Mouse (Mus musculus) embryonic facial prominence, embryonic 13.5 days (tissue): Measurements from ENCODE around the gene Prkcb. TPM values are rescaled to one million over a fixed set of nuclear protein-coding genes. Genes with fewer than 3 reads are reported as not detected.

ENCODE experiments used
- ATAC-seq: fragments of 200-750 bp; cut with Nextera tagmentation; 2 replicates; pipeline ENCODE4 v1.8.0; 2017; ENCODE audit warnings: low read depth; ENCODE audit not compliant: insufficient number of reproducible peaks, insufficient read depth, low FRiP score, low TSS enrichment
- H3K27ac ChIP-seq: fragments of 300-500 bp; sonication (generic); 2 replicates; pipeline ENCODE4 v1.5.1; 2015; ENCODE audit warnings: moderate library complexity, mild to moderate bottlenecking, inconsistent platforms
- H3K27me3 ChIP-seq: fragments of 300-500 bp; sonication (generic); 2 replicates; pipeline ENCODE4 v1.6.1; 2015; ENCODE audit warnings: mild to moderate bottlenecking, inconsistent platforms
- H3K36me3 ChIP-seq: fragments of 300-500 bp; sonication (generic); 2 replicates; pipeline ENCODE4 v1.6.1; 2015; ENCODE audit warnings: mild to moderate bottlenecking, inconsistent platforms
- H3K4me1 ChIP-seq: fragments of 300-500 bp; sonication (generic); 2 replicates; pipeline ENCODE4 v1.6.1; 2015; ENCODE audit warnings: inconsistent platforms
- H3K4me2 ChIP-seq: fragments of 300-500 bp; sonication (generic); 2 replicates; pipeline ENCODE4 v1.6.1; 2015; ENCODE audit warnings: moderate library complexity, mild to moderate bottlenecking, inconsistent platforms
- H3K4me3 ChIP-seq: fragments of 300-500 bp; sonication (generic); 2 replicates; pipeline ENCODE4 v1.5.1; 2015; ENCODE audit warnings: mild to moderate bottlenecking, inconsistent platforms
- H3K9ac ChIP-seq: fragments of 300-500 bp; sonication (generic); 2 replicates; pipeline ENCODE4 v1.6.1; 2015; ENCODE audit warnings: mild to moderate bottlenecking, inconsistent platforms
- H3K9me3 ChIP-seq: fragments of 300-500 bp; sonication (generic); 2 replicates; pipeline ENCODE4 v1.6.1; 2016; ENCODE audit warnings: inconsistent platforms
- WGBS: fragments of 180-500 bp; shearing (Covaris S2); methylation state at CpG from one replicate; pipeline ENCODE4 v1.1.7; 2015; ENCODE audit warnings: mixed read lengths; 5-methylcytosine and 5-hydroxymethylcytosine counted together
- polyA plus RNA-seq: library from polyadenylated mRNA; unstranded; fragments of >200 nt; fragmentation: Nextera tagmentation; extraction: Ambion mirVana; gene quantifications from 2 replicates; pipeline ENCODE4 v1.2.1, GENCODE M21; 2015

Prkcb gene
- polyA plus RNA-seq, 1 experiment from 2014 or later: 5.9 TPM

- H3K9me3 ChIP-seq: no peaks in the 10 kb centered on the region
- H3K27ac ChIP-seq: no peak overlapping the region
- WGBS: 60% methylated on average over 9 of the region's 9 CpGs
- ATAC-seq: no peak
- H3K27me3 ChIP-seq: no peaks in the 10 kb centered on the region
- H3K36me3 ChIP-seq: no peaks in the 10 kb centered on the region
- H3K4me3 ChIP-seq: no peak overlapping the region
- peaks cover 19% of the 10 kb centered on the region for H3K4me1 ChIP-seq
- H3K4me2 ChIP-seq: no peak overlapping the region
- no peak overlapping the region for H3K9ac ChIP-seq
Observed at GRCm38 (mm10) chr7:122596596-122597170, 308.1 kb downstream of the Prkcb start.

GRCm38 (mm10) chr7:122597313-122597712 lies 308.8 kb downstream of the Prkcb start:
- peaks cover 19% of the 10 kb centered on the region for H3K4me1 ChIP-seq
- no peak overlapping the region for H3K9ac ChIP-seq
- no peaks in the 10 kb centered on the region for H3K36me3 ChIP-seq
- H3K9me3 ChIP-seq: no peaks in the 10 kb centered on the region
- H3K27me3 ChIP-seq: no peaks in the 10 kb centered on the region
- no peak overlapping the region for H3K4me3 ChIP-seq
- no peak for ATAC-seq
- no peak overlapping the region for H3K27ac ChIP-seq
- no peak overlapping the region for H3K4me2 ChIP-seq
- WGBS: 32% methylated on average over 7 of the region's 7 CpGs

GRCm38 (mm10) chr7:122600856-122601255 lies 312.3 kb downstream of the Prkcb start:
- no peak overlapping the region for H3K9ac ChIP-seq
- no peak overlapping the region for H3K4me2 ChIP-seq
- H3K4me1 ChIP-seq: peaks cover 23% of the 10 kb centered on the region
- no peaks in the 10 kb centered on the region for H3K27me3 ChIP-seq
- H3K36me3 ChIP-seq: no peaks in the 10 kb centered on the region
- no peak for ATAC-seq
- 58% methylated on average over 7 of the region's 7 CpGs for WGBS
- H3K27ac ChIP-seq: no peak overlapping the region
- H3K9me3 ChIP-seq: no peaks in the 10 kb centered on the region
- no peak overlapping the region for H3K4me3 ChIP-seq

GRCm38 (mm10) chr7:122605066-122605465 lies 316.5 kb downstream of the Prkcb start:
- H3K4me3 ChIP-seq: no peak overlapping the region
- WGBS: 84% methylated on average over 5 of the region's 5 CpGs

GRCm38 (mm10) chr7:122609420-122609819 lies 320.9 kb downstream of the Prkcb start:
- no peaks in the 10 kb centered on the region for H3K36me3 ChIP-seq
- no peak overlapping the region for H3K27ac ChIP-seq
- no peaks in the 10 kb centered on the region for H3K9me3 ChIP-seq
- WGBS: 77% methylated on average over 4 of the region's 4 CpGs
- no peak overlapping the region for H3K4me3 ChIP-seq
- no peak for ATAC-seq
- no peaks in the 10 kb centered on the region for H3K27me3 ChIP-seq
- H3K4me1 ChIP-seq: no peaks in the 10 kb centered on the region
- H3K9ac ChIP-seq: no peak overlapping the region
- no peak overlapping the region for H3K4me2 ChIP-seq

More at GRCm38 (mm10) chr7:122605066-122605465, 316.5 kb downstream of the Prkcb start:
- no peaks in the 10 kb centered on the region for H3K27me3 ChIP-seq
- no peaks in the 10 kb centered on the region for H3K9me3 ChIP-seq
- no peak overlapping the region for H3K9ac ChIP-seq
- H3K27ac ChIP-seq: no peak overlapping the region
- no peaks in the 10 kb centered on the region for H3K36me3 ChIP-seq
- H3K4me1 ChIP-seq: peaks cover 6% of the 10 kb centered on the region; the same call in 1 of the 2 replicates
- H3K4me2 ChIP-seq: no peak overlapping the region
- ATAC-seq: no peak

- H3K9ac ChIP-seq: no peak overlapping the region
- H3K4me3 ChIP-seq: no peak overlapping the region
- H3K4me1 ChIP-seq: no peaks in the 10 kb centered on the region
- H3K4me2 ChIP-seq: no peak overlapping the region
- 77% methylated on average over 7 of the region's 7 CpGs for WGBS
- H3K27ac ChIP-seq: no peak overlapping the region
- H3K27me3 ChIP-seq: no peaks in the 10 kb centered on the region
- H3K9me3 ChIP-seq: no peaks in the 10 kb centered on the region
- H3K36me3 ChIP-seq: no peaks in the 10 kb centered on the region
- no peak for ATAC-seq
Observed at GRCm38 (mm10) chr7:122610161-122610560, 321.6 kb downstream of the Prkcb start.

GRCm38 (mm10) chr7:122613876-122614275 lies 325.3 kb downstream of the Prkcb start:
- H3K27me3 ChIP-seq: no peaks in the 10 kb centered on the region
- H3K9ac ChIP-seq: no peak overlapping the region
- no peaks in the 10 kb centered on the region for H3K4me1 ChIP-seq
- no peaks in the 10 kb centered on the region for H3K9me3 ChIP-seq
- H3K36me3 ChIP-seq: no peaks in the 10 kb centered on the region
- H3K27ac ChIP-seq: no peak overlapping the region
- H3K4me3 ChIP-seq: no peak overlapping the region
- no peak overlapping the region for H3K4me2 ChIP-seq
- ATAC-seq: no peak
- 83% methylated on average over 4 of the region's 4 CpGs for WGBS

GRCm38 (mm10) chr7:122622125-122622774 lies 333.7 kb downstream of the Prkcb start:
- Histone ChIP-seq H3K4me2 (no peak overlapping the region), H3K4me3 (no peak overlapping the region), H3K9ac (no peak overlapping the region), H3K27me3 (no peaks in the 10 kb centered on the region), H3K36me3 (no peaks in the 10 kb centered on the region), H3K27ac (no peak overlapping the region), H3K9me3 (no peaks in the 10 kb centered on the region), H3K4me1 (no peaks in the 10 kb centered on the region)
- WGBS: 22% methylated on average over 9 of the region's 9 CpGs
- no peak for ATAC-seq

- H3K4me1 ChIP-seq: no peaks in the 10 kb centered on the region
- H3K36me3 ChIP-seq: no peaks in the 10 kb centered on the region
- H3K9ac ChIP-seq: no peak overlapping the region
- no peak overlapping the region for H3K4me2 ChIP-seq
- no peak overlapping the region for H3K4me3 ChIP-seq
- no peaks in the 10 kb centered on the region for H3K27me3 ChIP-seq
- no peak for ATAC-seq
- 50% methylated on average over 1 of the region's 1 CpGs for WGBS
- H3K27ac ChIP-seq: no peak overlapping the region
- H3K9me3 ChIP-seq: no peaks in the 10 kb centered on the region
Observed at GRCm38 (mm10) chr7:122623753-122624152, 335.2 kb downstream of the Prkcb start.

GRCm38 (mm10) chr7:122628050-122628449 lies 339.5 kb downstream of the Prkcb start:
- Histone ChIP-seq H3K9ac (no peak overlapping the region), H3K9me3 (no peaks in the 10 kb centered on the region), H3K4me3 (no peak overlapping the region), H3K27me3 (no peaks in the 10 kb centered on the region), H3K4me2 (no peak overlapping the region), H3K4me1 (no peaks in the 10 kb centered on the region), H3K27ac (no peak overlapping the region), H3K36me3 (no peaks in the 10 kb centered on the region)
- ATAC-seq: no peak
- 78% methylated on average over 5 of the region's 5 CpGs for WGBS

- Histone ChIP-seq H3K9ac (no peak overlapping the region), H3K27me3 (no peaks in the 10 kb centered on the region), H3K4me1 (no peaks in the 10 kb centered on the region), H3K4me2 (no peak overlapping the region), H3K36me3 (no peaks in the 10 kb centered on the region), H3K27ac (no peak overlapping the region), H3K9me3 (no peaks in the 10 kb centered on the region), H3K4me3 (no peak overlapping the region)
- WGBS: 91% methylated on average over 2 of the region's 2 CpGs
- no peak for ATAC-seq
Observed at GRCm38 (mm10) chr7:122630386-122630785, 341.8 kb downstream of the Prkcb start.

- Histone ChIP-seq H3K4me2 (no peak overlapping the region), H3K9ac (no peak overlapping the region), H3K4me1 (no peaks in the 10 kb centered on the region), H3K27ac (no peak overlapping the region), H3K36me3 (no peaks in the 10 kb centered on the region), H3K4me3 (no peak overlapping the region), H3K27me3 (no peaks in the 10 kb centered on the region), H3K9me3 (no peaks in the 10 kb centered on the region)
- WGBS: 47% methylated on average over 3 of the region's 3 CpGs
- ATAC-seq: no peak
Observed at GRCm38 (mm10) chr7:122631151-122631550, 342.6 kb downstream of the Prkcb start.
